Mouse (Mus musculus): Measurements from ENCODE around the gene Snx8.

Gene Snx8

DNA sequence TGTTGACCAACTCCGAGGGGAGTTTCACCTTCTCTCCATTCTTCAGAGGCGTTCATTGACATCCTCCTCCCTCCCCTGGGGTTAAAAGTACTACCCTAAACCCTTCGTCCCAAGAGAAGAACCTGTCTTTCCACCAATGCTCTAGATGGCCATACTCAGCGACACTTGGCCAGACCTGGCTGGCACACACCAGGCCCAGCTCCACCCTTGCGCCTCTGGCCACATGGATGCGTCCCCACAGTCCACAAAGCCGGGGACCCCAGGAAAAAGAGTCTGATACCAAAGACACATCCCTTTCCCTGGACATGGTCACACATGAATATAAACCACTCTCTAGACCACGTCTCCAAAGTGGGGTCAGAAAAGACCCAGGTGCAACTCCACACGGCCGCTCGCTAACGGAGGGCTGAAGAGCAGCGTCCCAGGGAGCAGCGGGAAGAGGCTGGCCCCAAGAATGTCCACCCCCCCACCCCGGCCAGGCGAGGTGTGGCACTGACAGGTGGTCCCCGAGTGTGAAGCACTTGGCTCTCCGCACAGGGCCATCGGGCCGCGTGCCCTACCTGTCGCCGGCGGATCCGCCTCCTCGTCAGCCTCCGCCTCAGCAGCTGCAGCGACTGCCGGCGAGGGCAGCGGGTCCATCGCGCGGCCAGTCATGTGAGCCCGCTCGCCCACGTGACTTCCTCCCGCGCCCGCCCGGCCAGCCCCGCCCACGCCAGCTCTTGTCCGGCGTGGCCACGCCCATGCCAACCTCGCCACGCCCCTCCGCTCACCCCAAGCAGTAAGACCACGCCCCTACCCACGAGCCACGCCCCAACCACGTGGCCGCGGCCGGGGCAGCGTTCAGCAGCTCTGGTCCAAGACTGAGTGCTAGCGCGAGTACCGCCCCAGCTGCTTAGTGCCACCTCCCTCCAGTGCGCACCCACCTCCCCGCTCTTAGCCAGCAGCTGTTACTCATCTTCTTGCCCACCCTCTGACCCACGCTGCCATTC is at the start of gene Snx8:
Snx8 (minus strand) TSS at position 675 of the 989 bp plus-strand sequence.
- DNase-seq (ENCODE audit: low read depth, low spot score), result peak; percentile 91

DNA sequence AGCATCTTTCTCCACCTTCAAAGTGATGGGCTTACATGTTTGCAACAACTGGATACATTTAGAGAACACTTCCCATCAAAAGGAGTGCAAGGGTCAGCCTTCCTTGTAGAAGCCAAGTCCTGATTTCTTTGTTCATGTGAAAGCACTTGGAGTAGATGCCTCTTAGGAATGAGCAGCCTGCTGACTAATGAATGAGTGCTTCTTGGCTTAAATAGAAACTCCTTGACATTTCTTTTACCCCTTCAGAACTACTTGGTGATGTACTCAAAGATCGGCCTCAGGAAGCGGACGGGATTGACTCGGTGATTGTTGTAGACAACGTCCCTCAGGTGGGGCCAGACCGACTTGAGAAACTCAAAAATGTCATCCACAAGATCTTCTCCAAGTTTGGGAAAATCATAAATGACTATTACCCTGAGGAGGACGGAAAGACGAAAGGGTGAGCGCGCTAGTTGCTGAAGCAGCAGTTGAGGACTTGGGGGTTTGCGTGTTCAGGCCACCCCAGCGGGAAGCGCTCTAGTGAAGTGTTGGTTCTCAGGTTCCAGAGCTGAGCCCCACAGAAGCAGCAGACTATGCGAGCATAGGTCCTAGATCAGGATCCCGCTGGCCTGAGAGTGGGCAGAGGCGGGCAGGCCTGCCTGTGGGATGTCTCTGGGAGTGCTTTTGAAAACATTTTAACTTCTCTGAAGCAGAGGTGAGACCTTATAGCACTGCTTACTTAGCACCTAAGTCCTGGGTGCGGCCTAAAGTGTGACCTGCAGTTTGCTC is 36.1 kb upstream of the Snx8 start:
- no peak for DNase-seq (ENCODE audit: low read depth, low spot score)

DNA sequence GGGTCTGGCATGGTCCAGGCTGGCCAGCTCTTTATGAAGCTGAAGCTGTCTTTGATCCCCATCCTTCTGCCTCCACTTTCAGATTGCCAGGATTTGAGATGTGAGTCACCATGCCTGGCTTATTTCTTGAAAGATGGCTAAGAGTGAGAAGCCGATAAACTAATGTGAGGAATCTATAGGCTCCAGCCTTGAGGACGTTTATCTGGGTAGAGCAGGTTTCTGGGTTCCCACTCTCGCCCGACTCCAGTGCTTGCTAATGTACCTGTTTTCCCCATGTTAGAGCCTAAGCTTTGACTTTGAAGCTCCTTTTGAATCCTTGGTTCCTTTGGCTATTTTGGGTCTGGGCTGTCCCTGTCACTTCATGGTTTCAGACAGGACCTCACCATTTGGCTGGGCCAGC is 31.6 kb upstream of the Snx8 start:
- DNase-seq (ENCODE audit: low read depth, low spot score), result no peak

DNA sequence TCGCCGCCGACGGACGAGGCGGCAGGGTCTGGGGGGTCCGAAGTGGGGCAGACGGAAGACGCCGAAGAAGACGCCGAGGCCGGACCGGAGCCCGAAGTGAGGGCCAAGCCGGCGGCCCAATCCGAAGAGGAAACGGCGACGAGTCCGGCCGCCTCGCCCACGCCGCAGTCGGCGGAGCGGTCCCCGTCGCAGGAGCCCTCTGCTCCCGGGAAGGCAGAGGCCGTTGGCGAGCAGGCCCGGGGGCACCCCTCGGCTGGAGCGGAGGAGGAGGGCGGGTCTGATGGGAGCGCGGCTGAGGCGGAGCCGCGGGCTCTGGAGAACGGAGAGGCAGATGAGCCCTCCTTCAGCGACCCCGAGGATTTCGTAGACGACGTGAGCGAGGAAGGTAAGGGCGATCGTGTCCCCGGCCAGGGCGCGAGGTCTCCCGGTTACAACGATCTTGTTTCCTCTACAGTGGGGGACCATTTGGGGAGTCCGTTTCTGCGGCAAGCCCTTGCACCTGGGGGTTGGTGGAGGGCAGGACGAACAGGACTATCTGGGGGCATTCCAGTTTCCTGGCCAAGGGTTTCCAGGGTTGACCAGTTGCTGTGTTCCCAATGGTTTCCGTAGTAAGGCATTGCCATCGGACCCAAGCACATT is 30.5 kb upstream of the Snx8 start:
- DNase-seq (ENCODE audit: low read depth, low spot score), result no peak

GRCm38 (mm10) chr5:140418489-140419441 is 29.7 kb upstream of the Snx8 start, which contains the start of gene Eif3b:
Gene Eif3b, plus strand, starts transcription at chr5:140419328.
- DNase-seq (ENCODE audit: low read depth, low spot score), result peak; percentile 90

DNA sequence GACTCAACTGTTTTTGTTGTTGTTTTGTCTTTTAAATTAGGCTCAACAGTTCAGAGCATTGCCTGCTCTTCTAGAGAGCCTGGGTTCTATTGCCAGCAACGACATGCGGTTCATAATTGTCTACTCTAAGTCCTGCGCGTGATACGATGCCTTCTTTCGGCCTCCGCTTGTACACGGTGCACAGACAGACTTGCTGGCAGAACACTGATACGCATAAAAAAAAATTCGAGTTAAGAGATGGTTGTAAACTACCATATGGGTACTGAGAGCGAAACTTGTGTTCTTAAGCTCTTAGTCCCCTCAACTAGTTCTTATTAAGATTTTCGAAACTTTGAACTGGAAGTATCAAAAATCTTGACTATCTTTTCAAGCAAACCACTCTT is 29.0 kb upstream of the Snx8 start:
- DNase-seq (ENCODE audit: low read depth, low spot score), result no peak

DNA sequence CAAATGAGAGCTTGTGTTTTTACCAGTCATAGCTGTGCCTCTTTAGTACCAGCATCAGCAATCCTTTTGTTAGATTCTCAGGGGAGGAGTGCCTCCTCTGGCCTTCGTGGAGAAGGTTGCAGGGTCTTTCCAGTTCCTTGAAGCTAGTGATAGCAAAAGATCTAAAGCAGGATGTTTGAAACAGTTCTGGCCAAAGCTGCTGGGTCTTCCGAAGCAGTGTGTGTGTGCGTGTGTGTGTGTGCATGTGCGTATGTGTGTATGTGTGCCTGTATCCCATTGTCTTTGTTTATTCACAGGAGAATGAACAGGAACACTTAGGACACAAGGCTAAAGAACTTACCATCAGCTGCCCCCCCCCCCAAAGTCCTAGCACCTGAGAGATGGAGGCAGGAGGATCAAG is 25.6 kb upstream of the Snx8 start:
- no peak for DNase-seq (ENCODE audit: low read depth, low spot score)

DNA sequence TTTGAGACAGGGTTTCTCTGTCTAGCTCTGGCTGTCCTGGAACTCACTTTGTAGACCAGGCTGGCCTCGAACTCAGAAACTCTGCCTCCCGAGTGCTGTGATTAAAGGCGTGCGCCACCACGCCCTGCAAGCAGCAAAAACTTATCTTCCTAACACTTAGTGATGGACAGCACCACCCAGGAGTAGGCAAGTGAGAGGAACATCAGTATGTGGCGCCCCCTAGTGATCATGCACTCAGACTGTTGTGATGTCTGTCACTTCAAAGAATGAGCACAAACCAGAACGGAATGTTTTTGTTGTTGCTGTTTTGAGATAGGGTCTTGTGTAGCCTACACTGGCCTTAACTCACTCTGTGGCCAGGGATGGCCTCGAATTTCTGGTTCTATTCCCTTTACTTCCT is 22.3 kb upstream of the Snx8 start:
- no peak for DNase-seq (ENCODE audit: low read depth, low spot score)

DNA sequence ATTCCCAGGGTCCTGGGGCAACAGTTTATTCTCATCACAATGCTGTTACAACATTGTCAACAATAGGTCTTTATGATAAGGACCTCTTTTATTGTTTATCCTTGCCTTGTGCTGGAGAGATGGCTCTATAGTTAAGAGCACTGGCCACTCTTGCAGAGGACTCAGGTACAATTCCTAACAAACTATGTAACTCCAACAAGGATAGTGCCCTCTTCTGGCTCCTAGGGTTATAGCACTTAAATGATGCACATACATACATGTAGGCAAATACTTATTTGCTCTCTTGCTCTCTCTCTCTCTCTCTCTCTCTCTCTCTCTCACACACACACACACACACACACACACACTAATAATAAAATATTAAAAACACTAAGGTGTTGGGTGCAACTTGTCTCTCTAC is 19.7 kb upstream of the Snx8 start:
- DNase-seq (ENCODE audit: low read depth, low spot score), result no peak

GRCm38 (mm10) chr5:140406666-140407065 is 17.6 kb upstream of the Snx8 start:
- DNase-seq (ENCODE audit: low read depth, low spot score), result no peak

- no peak for DNase-seq (ENCODE audit: low read depth, low spot score)
Measured at GRCm38 (mm10) chr5:140405126-140405525, 16.1 kb upstream of the Snx8 start.

DNA sequence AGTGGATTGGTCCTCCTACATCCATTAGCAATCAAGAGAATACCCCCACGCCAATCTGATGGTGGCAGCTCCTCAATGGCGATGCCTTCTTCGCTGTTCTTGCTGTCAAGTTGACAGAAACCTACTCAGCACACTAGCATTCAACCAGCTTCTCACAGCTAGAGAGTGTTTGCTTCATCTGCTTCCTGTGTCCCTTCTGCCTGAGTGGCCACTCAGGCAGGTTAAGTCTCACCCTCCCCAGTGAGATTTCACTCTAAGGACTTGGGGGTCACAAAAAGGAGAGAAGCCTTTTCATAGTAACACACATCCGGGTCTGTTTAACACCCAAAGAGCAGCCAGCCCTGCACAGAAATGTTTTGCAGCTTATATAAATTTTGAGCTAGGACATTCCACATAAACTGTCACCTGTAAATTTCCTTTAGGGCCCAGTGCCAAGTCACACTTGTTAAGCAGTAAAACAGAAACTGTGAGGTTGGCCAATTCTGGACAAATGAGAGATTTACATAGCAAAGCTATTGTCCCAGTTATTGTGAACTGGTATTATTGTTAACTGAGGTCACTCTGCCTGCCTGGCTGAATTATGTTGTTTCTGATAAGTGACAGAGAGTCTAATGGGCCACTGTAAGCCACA is 13.7 kb upstream of the Snx8 start:
- no peak for DNase-seq (ENCODE audit: low read depth, low spot score)

- DNase-seq (ENCODE audit: low read depth, low spot score), result no peak
Measured at GRCm38 (mm10) chr5:140396166-140396940, 7.3 kb upstream of the Snx8 start.

- DNase-seq (ENCODE audit: low read depth, low spot score), result no peak
Measured at GRCm38 (mm10) chr5:140392701-140393100, 3.6 kb upstream of the Snx8 start.

- DNase-seq (ENCODE audit: low read depth, low spot score), result no peak
Measured at GRCm38 (mm10) chr5:140391981-140392380, 2.9 kb upstream of the Snx8 start.

DNA sequence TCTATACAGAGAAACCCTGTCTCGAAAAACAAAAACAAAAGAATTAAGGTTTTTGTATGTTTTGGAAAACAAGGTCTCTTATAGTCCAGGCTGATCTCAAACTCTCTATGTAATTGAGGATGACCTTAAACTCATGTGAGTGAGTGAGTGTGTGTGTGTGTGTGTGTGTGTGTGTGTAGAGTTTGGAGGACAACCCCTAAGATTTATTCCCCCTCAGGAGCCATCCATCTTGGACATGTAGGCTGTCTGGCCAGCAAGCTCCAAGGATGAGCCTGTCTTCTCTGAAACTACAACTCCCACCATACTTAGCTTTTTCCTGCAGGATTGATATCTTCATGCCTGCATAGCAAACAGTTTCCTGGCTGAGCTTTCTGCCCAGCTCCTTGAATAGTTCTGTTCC is 2.4 kb upstream of the Snx8 start:
- no peak for DNase-seq (ENCODE audit: low read depth, low spot score)

DNA sequence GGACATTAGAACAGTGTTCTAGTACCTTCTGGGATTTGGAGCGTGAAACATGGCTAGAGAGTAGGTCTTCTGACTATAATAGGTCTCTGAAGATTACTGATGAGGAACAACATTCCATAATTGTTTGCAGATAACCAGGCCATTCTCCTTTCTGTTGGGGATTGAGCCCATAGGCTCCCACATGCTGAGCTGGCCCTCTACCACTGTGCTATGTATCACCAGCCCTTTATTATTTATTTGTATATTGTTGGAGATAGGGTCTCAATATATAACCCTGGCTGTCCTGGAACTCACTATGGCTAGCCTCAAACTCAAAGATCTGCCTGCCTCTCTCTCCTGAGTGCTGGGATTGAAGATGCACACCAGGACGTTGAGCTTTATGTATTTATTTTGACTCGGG is 585 bp upstream of the Snx8 start:
- DNase-seq (ENCODE audit: low read depth, low spot score), result no peak

DNA sequence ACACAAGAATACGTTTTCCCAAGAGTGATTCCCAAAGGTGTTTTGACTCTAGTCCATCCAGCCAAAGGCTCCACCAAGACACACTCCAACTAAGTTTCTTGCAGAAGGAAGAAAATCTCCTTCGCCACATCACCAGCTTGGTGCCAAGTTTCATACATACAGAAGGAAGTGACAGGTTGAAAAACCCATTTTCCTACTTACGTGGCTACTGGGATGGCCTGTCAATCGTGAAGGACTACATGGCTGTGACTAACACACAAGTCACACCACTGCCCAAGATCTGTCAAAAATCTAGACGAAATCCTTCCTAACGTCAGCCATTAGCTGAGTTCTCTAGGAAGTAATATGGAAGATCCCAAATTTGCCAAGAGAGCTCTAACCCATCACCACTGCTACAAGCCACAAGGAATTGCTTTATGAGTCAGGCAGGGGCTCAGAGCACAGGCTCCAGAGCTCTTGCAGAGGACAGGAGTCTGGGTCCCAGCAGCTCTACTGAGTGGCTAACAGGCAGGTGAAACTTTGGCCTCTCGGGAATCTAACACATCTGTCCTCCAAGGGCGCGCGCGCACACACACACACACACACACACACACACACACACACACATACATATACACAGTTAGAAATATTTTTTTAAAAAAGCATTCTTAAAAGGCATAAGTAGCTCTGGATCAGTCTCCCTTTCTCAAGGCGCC is 1.1 kb downstream of the Snx8 start:
- DNase-seq (ENCODE audit: low read depth, low spot score), result no peak

DNA sequence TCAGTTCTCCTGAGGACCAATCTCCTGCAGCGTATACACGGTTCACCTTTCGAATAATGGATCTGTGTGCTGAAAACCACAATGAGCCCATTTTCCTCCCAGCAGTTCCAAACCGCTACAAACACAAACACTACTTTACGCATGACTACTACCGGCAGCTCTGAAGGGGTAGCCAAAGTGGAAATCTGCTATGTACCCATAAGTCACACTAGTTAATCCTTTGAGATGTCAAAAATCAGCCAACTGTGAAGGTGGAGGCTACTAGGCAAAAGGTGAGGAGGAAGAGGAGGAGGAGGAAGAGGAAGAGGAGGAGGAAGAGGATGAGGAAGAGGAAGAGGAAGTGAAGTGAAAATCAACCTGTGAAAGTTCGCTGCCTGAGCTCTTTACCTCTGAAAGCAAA is 1.8 kb downstream of the Snx8 start:
- no peak for DNase-seq (ENCODE audit: low read depth, low spot score)

All from retina, adult 2 months (tissue).